Mouse (Mus musculus): ENCODE data around the gene Npr3. TPM values are rescaled to one million over a fixed set of nuclear protein-coding genes. Genes with fewer than 3 reads are reported as not detected.

The Npr3 gene
- total and polyA plus RNA-seq, 2 experiments from 2014 or later: 0.63 to 2.9 TPM

GRCm38 (mm10) chr15:11949490-11949889 lies 42.4 kb upstream of the Npr3 start:
- no peak overlapping the region for H3K9ac ChIP-seq (replicated peaks; ENCODE audit: low read length, poor library complexity, severe bottlenecking)
- H3K27ac ChIP-seq (ENCODE audit: low read depth, low read length): no peak overlapping the region
- no peaks in the 10 kb centered on the region for H3K27me3 ChIP-seq (ENCODE audit: insufficient read depth, low read length)
- 90% methylated on average over 3 of the region's 3 CpGs for WGBS
- no peak overlapping the region for H3K4me2 ChIP-seq (ENCODE audit: low read depth, low read length, poor library complexity, severe bottlenecking)
- DNase-seq (ENCODE audit: low spot score): no peak
- H3K4me3 ChIP-seq (ENCODE audit: low read depth, low read length): no peak overlapping the region
- no peaks in the 10 kb centered on the region for H3K9me3 ChIP-seq (ENCODE audit: low read length)
- H3K36me3 ChIP-seq (ENCODE audit: insufficient read depth, low read length): no peaks in the 10 kb centered on the region
- no peaks in the 10 kb centered on the region for H3K4me1 ChIP-seq (ENCODE audit: insufficient read depth, low read length)
- no peak for TF ChIP-seq CTCF (IDR thresholded peaks at IDR 0.05)
- ATAC-seq (ENCODE audit: low FRiP score): no peak

- H3K4me2 ChIP-seq (ENCODE audit: low read depth, low read length, poor library complexity, severe bottlenecking): no peak overlapping the region
- no peaks in the 10 kb centered on the region for H3K9me3 ChIP-seq (ENCODE audit: low read length)
- H3K4me3 ChIP-seq (ENCODE audit: low read depth, low read length): no peak overlapping the region
- no peaks in the 10 kb centered on the region for H3K27me3 ChIP-seq (ENCODE audit: insufficient read depth, low read length)
- no peak overlapping the region for H3K27ac ChIP-seq (ENCODE audit: low read depth, low read length)
- DNase-seq (ENCODE audit: low spot score) (no peak), ATAC-seq (ENCODE audit: low FRiP score) (no peak)
- H3K9ac ChIP-seq (replicated peaks; ENCODE audit: low read length, poor library complexity, severe bottlenecking): no peak overlapping the region
- WGBS: 52% methylated on average over 5 of the region's 5 CpGs
- no peak for TF ChIP-seq CTCF (IDR thresholded peaks at IDR 0.05)
- no peaks in the 10 kb centered on the region for H3K4me1 ChIP-seq (ENCODE audit: insufficient read depth, low read length)
- H3K36me3 ChIP-seq (ENCODE audit: insufficient read depth, low read length): no peaks in the 10 kb centered on the region
Measured at GRCm38 (mm10) chr15:11940855-11941254, 33.8 kb upstream of the Npr3 start.

DNA sequence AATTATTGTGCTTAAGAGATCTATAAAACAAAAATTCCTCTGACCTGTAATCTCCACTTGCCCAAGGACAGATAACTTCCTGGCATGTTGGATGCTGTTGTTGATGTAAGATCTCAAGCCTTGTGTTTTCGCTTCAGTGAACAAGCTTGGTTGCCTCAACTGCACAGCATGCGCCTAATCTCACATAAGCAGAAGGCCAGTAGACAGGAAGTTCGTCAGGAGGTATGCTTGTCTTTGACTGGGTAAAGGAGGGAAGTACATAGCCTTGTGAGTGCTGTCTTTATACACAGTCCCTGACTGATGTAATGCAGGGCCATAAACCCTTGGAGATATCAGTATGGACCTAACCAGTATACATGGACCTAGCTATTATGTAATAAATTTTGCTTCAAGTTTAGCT lies 20.7 kb upstream of the Npr3 start:
- no peak for TF ChIP-seq CTCF (IDR thresholded peaks at IDR 0.05)
- WGBS: 82% methylated on average over 3 of the region's 3 CpGs
- DNase-seq (ENCODE audit: low spot score): no peak
- no peak for ATAC-seq (ENCODE audit: low FRiP score)
- no peaks in the 10 kb centered on the region for H3K27me3 ChIP-seq (ENCODE audit: insufficient read depth, low read length)
- H3K9me3 ChIP-seq (ENCODE audit: low read length): no peaks in the 10 kb centered on the region
- no peak overlapping the region for H3K4me2 ChIP-seq (ENCODE audit: low read depth, low read length, poor library complexity, severe bottlenecking)
- no peaks in the 10 kb centered on the region for H3K36me3 ChIP-seq (ENCODE audit: insufficient read depth, low read length)
- H3K9ac ChIP-seq (replicated peaks; ENCODE audit: low read length, poor library complexity, severe bottlenecking): no peak overlapping the region
- H3K4me1 ChIP-seq (ENCODE audit: insufficient read depth, low read length): no peaks in the 10 kb centered on the region
- no peak overlapping the region for H3K27ac ChIP-seq (ENCODE audit: low read depth, low read length)
- H3K4me3 ChIP-seq (ENCODE audit: low read depth, low read length): no peak overlapping the region

DNA sequence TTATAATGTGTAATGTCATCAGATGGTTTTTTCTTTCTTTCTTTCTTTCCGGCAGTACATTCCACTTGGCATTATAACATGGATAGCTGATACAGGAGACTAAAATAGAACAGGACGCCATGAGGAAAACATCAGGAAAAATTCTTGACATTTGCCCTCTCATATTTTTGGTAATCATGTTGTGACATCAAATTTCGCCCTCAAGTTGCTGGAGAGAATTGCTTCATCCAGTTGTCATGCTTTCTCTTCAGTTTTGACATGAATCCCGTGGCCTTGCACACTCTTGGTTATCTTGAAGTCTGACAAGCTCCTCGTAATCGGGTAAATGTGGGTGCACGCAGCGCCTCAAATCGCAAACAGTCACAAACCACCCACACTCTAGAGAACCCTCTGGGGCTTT lies 7.0 kb upstream of the Npr3 start:
- WGBS: 84% methylated on average over 9 of the region's 9 CpGs
- Histone ChIP-seq H3K4me1 (ENCODE audit: insufficient read depth, low read length) (no peaks in the 10 kb centered on the region), H3K36me3 (ENCODE audit: insufficient read depth, low read length) (no peaks in the 10 kb centered on the region), H3K27me3 (ENCODE audit: insufficient read depth, low read length) (no peaks in the 10 kb centered on the region), H3K9ac (replicated peaks; ENCODE audit: low read length, poor library complexity, severe bottlenecking) (no peak overlapping the region), H3K9me3 (ENCODE audit: low read length) (no peaks in the 10 kb centered on the region), H3K27ac (ENCODE audit: low read depth, low read length) (no peak overlapping the region), H3K4me3 (ENCODE audit: low read depth, low read length) (no peak overlapping the region), H3K4me2 (ENCODE audit: low read depth, low read length, poor library complexity, severe bottlenecking) (no peak overlapping the region)
- DNase-seq (ENCODE audit: low spot score) (no peak), ATAC-seq (ENCODE audit: low FRiP score) (no peak)
- no peak for TF ChIP-seq CTCF (IDR thresholded peaks at IDR 0.05)

DNA sequence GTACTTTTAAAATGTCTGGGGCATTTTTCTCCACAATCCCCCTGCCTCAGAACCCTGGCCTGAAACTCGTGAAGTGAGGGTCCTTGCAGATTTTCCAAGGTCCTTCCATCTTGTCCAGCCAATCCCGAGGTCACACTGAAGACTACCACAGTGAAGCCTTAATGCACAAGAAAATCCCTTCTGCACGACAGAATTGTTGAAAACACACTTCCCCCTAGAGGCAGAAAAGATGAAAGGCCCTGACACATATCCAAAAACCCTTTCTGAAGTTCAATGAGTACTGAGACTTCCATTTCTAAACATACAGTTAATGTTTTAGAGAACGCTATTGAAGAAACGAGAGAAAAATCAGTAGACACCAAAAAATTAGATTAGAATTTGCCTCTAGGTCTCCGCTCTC lies 2.8 kb upstream of the Npr3 start:
- peaks cover 8% of the 10 kb centered on the region; the same call in 1 of the 2 replicates for H3K4me1 ChIP-seq (ENCODE audit: insufficient read depth, low read length)
- no peak for ATAC-seq (ENCODE audit: low FRiP score)
- H3K27me3 ChIP-seq (ENCODE audit: insufficient read depth, low read length): peaks cover 22% of the 10 kb centered on the region
- H3K27ac ChIP-seq (ENCODE audit: low read depth, low read length): no peak overlapping the region
- H3K4me3 ChIP-seq (ENCODE audit: low read depth, low read length): no peak overlapping the region
- H3K4me2 ChIP-seq (ENCODE audit: low read depth, low read length, poor library complexity, severe bottlenecking): no peak overlapping the region
- H3K9me3 ChIP-seq (ENCODE audit: low read length): no peaks in the 10 kb centered on the region
- H3K9ac ChIP-seq (replicated peaks; ENCODE audit: low read length, poor library complexity, severe bottlenecking): no peak overlapping the region
- TF ChIP-seq CTCF (IDR thresholded peaks at IDR 0.05): peak; percentile 69
- H3K36me3 ChIP-seq (ENCODE audit: insufficient read depth, low read length): no peaks in the 10 kb centered on the region
- WGBS: 37% methylated on average over 6 of the region's 6 CpGs
- peak; percentile 60 for DNase-seq (ENCODE audit: low spot score)

- no peak for TF ChIP-seq CTCF (IDR thresholded peaks at IDR 0.05)
- Histone ChIP-seq H3K27ac (ENCODE audit: low read depth, low read length) (no peak overlapping the region), H3K9ac (replicated peaks; ENCODE audit: low read length, poor library complexity, severe bottlenecking) (no peak overlapping the region), H3K4me1 (ENCODE audit: insufficient read depth, low read length) (peaks cover 18% of the 10 kb centered on the region; the same call in 1 of the 2 replicates), H3K36me3 (ENCODE audit: insufficient read depth, low read length) (no peaks in the 10 kb centered on the region), H3K4me2 (ENCODE audit: low read depth, low read length, poor library complexity, severe bottlenecking) (peak overlapping the region; percentile 24), H3K9me3 (ENCODE audit: low read length) (no peaks in the 10 kb centered on the region), H3K27me3 (ENCODE audit: insufficient read depth, low read length) (peaks cover 27% of the 10 kb centered on the region), H3K4me3 (ENCODE audit: low read depth, low read length) (peak overlapping the region; percentile 10; the same call in 1 of the 2 replicates)
- ATAC-seq (ENCODE audit: low FRiP score) (no peak), DNase-seq (ENCODE audit: low spot score) (peak; percentile 9)
- 12% methylated on average over 11 of the region's 11 CpGs for WGBS
Measured at GRCm38 (mm10) chr15:11908166-11908565, 1.1 kb upstream of the Npr3 start.
